1 mouse cellular context compared by ENCODE assay signal in the genomic region with DNA sequence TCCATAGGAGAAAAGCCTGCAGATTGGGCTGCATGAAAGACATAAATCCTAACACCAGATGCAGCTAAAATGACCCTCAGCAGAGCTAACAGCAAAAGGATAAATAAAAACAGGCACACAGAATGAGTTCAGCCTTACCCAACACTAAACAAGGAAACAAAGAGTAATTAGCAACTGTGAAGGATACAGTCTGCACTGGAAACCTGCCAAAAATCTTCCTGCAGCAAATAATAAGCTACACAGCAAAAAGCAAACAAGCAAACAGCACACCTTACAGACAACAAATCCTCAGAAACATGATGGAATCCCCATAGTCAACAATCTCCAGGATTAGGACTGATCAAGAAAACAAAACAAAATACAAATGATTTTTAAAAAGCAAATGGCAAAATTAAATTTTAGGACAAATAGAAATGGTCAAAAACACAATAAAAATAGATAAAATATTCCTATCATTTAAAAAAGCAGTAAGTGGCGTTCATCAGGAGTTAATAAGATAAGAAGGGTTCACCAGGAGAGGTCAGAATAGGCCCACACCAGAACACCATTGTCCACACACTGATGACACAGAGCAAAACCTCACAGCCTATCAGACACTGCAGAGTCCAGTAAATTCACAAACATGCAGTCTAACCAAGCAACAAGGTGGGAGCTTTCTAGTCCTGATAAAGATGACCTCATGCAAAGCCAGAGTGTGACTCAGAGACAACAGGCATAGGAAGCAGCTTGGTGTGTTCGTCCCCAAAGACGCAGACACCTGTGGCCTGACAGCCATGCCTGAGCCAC.
TF ChIP-seq lines count a peak whose summit lies in the region.

No protein-coding gene starts in this region.

TF ChIP-seq in CH12.LX, 34 proteins besides CTCF, POLR2A, EP300 and RAD21:
- TF ChIP-seq ELF1 (IDR thresholded peaks at IDR 0.05; ENCODE audit: low read depth, low read length) (no peak), MAX (IDR thresholded peaks at IDR 0.05; ENCODE audit: low read length) (no peak), NRF1 (IDR thresholded peaks at IDR 0.05; ENCODE audit: low read depth, low read length) (no peak), POLR2AphosphoS2 (IDR thresholded peaks at IDR 0.05; ENCODE audit: low read depth, low read length) (no peak), MXI1 (IDR thresholded peaks at IDR 0.05; ENCODE audit: low read depth, low read length) (no peak), E2F4 (IDR thresholded peaks at IDR 0.05; ENCODE audit: insufficient replicate concordance, low read depth, low read length) (no peak), MAZ (IDR thresholded peaks at IDR 0.05; ENCODE audit: low read depth, low read length) (no peak), NELFE (IDR thresholded peaks at IDR 0.05; ENCODE audit: low read depth, low read length) (no peak), RCOR1 (conservative IDR thresholded peaks at IDR 0.05; ENCODE audit: low read depth, low read length) (no peak), ZMIZ1 (IDR thresholded peaks at IDR 0.05; ENCODE audit: low read depth, low read length) (no peak)
